Mouse (Mus musculus) CH12.LX (cell line): ENCODE measurements around the gene Crybg2. TPM values are rescaled to one million over a fixed set of nuclear protein-coding genes. Genes with fewer than 3 reads are reported as not detected.

Experiments used
- DNase-seq: peaks from one replicate; pipeline ENCODE4 v3.0.0-alpha.2; 2013; ENCODE audit errors: extremely low read depth
- H3K27ac ChIP-seq: 2 replicates; pipeline ENCODE4 v1.5.1; 2012; ENCODE audit warnings: low read depth, mild to moderate bottlenecking, control low read depth, moderate library complexity; ENCODE audit not compliant: insufficient read depth
- H3K27me3 ChIP-seq: replicated peaks from 2 replicates; pipeline ENCODE3; 2012; ENCODE audit warnings: inconsistent platforms
- H3K36me3 ChIP-seq, 2 experiments: replicated peaks in 1 of 2; 2 replicates each; pipeline versions ENCODE3 to v1.6.1; 2012; ENCODE audit warnings: inconsistent platforms in 1 of 2, low read length in 1 of 2, mild to moderate bottlenecking in 1 of 2, mixed read lengths in 1 of 2, moderate library complexity in 1 of 2; ENCODE audit not compliant: control insufficient read depth in 1 of 2, insufficient read depth in 1 of 2
- H3K4me1 ChIP-seq, 2 experiments: 2 replicates each; pipeline ENCODE4 v1.6.1; 2012; ENCODE audit warnings: inconsistent platforms in 1 of 2, moderate library complexity in 1 of 2; ENCODE audit not compliant: insufficient read depth in 2 of 2, control insufficient read depth in 1 of 2
- H3K4me2 ChIP-seq: 2 replicates; pipeline ENCODE4 v1.6.1; 2012; ENCODE audit warnings: low read depth, mild to moderate bottlenecking, control low read depth; ENCODE audit not compliant: poor library complexity, insufficient read depth, severe bottlenecking
- H3K4me3 ChIP-seq, 3 experiments: fragments of 150-350 bp in 1 of 3; sonication (generic) in 1 of 3; replicated peaks in 1 of 3; 2 replicates each; pipeline versions ENCODE3 to v1.5.1; 2011 to 2012; ENCODE audit warnings: low read depth in 2 of 3, low read length in 2 of 3, mild to moderate bottlenecking in 2 of 3, moderate library complexity in 2 of 3, control low read depth in 1 of 3, improper control_type of control experiment in 1 of 3, inconsistent platforms in 1 of 3, mixed read lengths in 1 of 3; ENCODE audit not compliant: poor library complexity in 1 of 3
- H3K79me2 ChIP-seq: replicated peaks from 2 replicates; pipeline ENCODE4 v1.6.1; 2012; ENCODE audit warnings: mild to moderate bottlenecking, moderate library complexity; ENCODE audit not compliant: control insufficient read depth, poor library complexity, insufficient read depth, severe bottlenecking; ENCODE audit errors: extremely low read depth
- H3K9ac ChIP-seq: 2 replicates; pipeline ENCODE4 v1.6.1; 2012; ENCODE audit warnings: low read depth, mild to moderate bottlenecking, control low read depth, moderate library complexity; ENCODE audit not compliant: insufficient read depth
- H3K9me3 ChIP-seq: replicated peaks from 2 replicates; pipeline ENCODE3; 2012; ENCODE audit warnings: low read length, inconsistent platforms, mixed read lengths
- CHD1 ChIP-seq: IDR thresholded peaks from 2 replicates; pipeline ENCODE4 v1.6.1; 2012; ENCODE audit warnings: low read depth, low read length, improper control_type of control experiment, inconsistent platforms
- CTCF ChIP-seq, 2 experiments: IDR thresholded peaks in 1 of 2; conservative IDR thresholded peaks in 1 of 2; 2 replicates each; pipeline ENCODE4 v1.5.1; 2011 to 2012; ENCODE audit warnings: low read depth in 2 of 2, low read length in 2 of 2, improper control_type of control experiment in 1 of 2, inconsistent platforms in 1 of 2, mild to moderate bottlenecking in 1 of 2, moderate library complexity in 1 of 2
- E2F4 ChIP-seq: IDR thresholded peaks from 2 replicates; pipeline ENCODE4 v1.6.1; 2011; ENCODE audit warnings: low read depth, low read length, improper control_type of control experiment; ENCODE audit not compliant: insufficient replicate concordance
- ELF1 ChIP-seq: IDR thresholded peaks from 2 replicates; pipeline ENCODE4 v1.6.1; 2014; ENCODE audit warnings: low read depth, mild to moderate bottlenecking, inconsistent platforms, low read length, improper control_type of control experiment
- EP300 ChIP-seq: IDR thresholded peaks from 2 replicates; pipeline ENCODE4 v1.6.1; 2011; ENCODE audit warnings: low read length, improper control_type of control experiment
- JUND ChIP-seq: conservative IDR thresholded peaks from 2 replicates; pipeline ENCODE4 v1.6.1; 2011; ENCODE audit warnings: low read depth, low read length, improper control_type of control experiment
- MAZ ChIP-seq: IDR thresholded peaks from 2 replicates; pipeline ENCODE4 v1.6.1; 2012; ENCODE audit warnings: low read depth, mild to moderate bottlenecking, inconsistent platforms, low read length, improper control_type of control experiment, moderate library complexity
- MEF2A ChIP-seq: IDR thresholded peaks from 2 replicates; pipeline ENCODE4 v1.6.1; 2014; ENCODE audit warnings: low read depth, mild to moderate bottlenecking, inconsistent platforms, low read length, improper control_type of control experiment, borderline replicate concordance
- PAX5 ChIP-seq: IDR thresholded peaks from 2 replicates; pipeline ENCODE4 v1.6.1; 2012; ENCODE audit warnings: low read length, inconsistent platforms, mixed read lengths
- RAD21 ChIP-seq: IDR thresholded peaks from 2 replicates; pipeline ENCODE4 v1.6.1; 2011; ENCODE audit warnings: low read depth, mild to moderate bottlenecking, low read length, improper control_type of control experiment, moderate library complexity
- SMC3 ChIP-seq: IDR thresholded peaks from 2 replicates; pipeline ENCODE4 v1.6.1; 2011; ENCODE audit warnings: low read depth, low read length, improper control_type of control experiment
- TCF12 ChIP-seq: IDR thresholded peaks from 2 replicates; pipeline ENCODE4 v1.6.1; 2014; ENCODE audit warnings: low read depth, mild to moderate bottlenecking, inconsistent platforms, low read length, improper control_type of control experiment
- UBTF ChIP-seq: IDR thresholded peaks from 2 replicates; pipeline ENCODE4 v1.6.1; 2012; ENCODE audit warnings: low read depth, mild to moderate bottlenecking, inconsistent platforms, low read length, improper control_type of control experiment, moderate library complexity
- USF2 ChIP-seq: conservative IDR thresholded peaks from 2 replicates; pipeline ENCODE4 v1.6.1; 2011; ENCODE audit warnings: low read depth, low read length, improper control_type of control experiment
- ZC3H11A ChIP-seq: IDR thresholded peaks from 2 replicates; pipeline ENCODE4 v1.6.1; 2012; ENCODE audit warnings: low read depth, mild to moderate bottlenecking, inconsistent platforms, low read length, improper control_type of control experiment
- ZKSCAN1 ChIP-seq: IDR thresholded peaks from 2 replicates; pipeline ENCODE4 v1.6.1; 2012; ENCODE audit warnings: low read depth, inconsistent platforms, low read length, improper control_type of control experiment, borderline replicate concordance
- ZMIZ1 ChIP-seq: IDR thresholded peaks from 2 replicates; pipeline ENCODE4 v1.6.1; 2012; ENCODE audit warnings: low read depth, mild to moderate bottlenecking, inconsistent platforms, low read length, improper control_type of control experiment
- ZNF384 ChIP-seq: IDR thresholded peaks from 2 replicates; pipeline ENCODE4 v1.6.1; 2012; ENCODE audit warnings: low read depth, low read length, improper control_type of control experiment, inconsistent platforms
- dilution Hi-C: fragments of 300-500 bp; cut with MboI; formaldehyde crosslinking; loops from 2 replicates; pipeline ENCODE4 v1.14.3; 2020; ENCODE audit warnings: low sequenced_read_pairs; ENCODE audit not compliant: extremely low pct_unique_long_range_greater_than_20kb, extremely low pct_ligation_motif_present
- in situ Hi-C: fragments of 300-500 bp; cut with MboI; formaldehyde crosslinking; loops from 3 replicates; pipeline ENCODE4 v1.14.3; 2019; ENCODE audit warnings: low sequenced_read_pairs, low pct_ligation_motif_present, low pct_unique_long_range_greater_than_20kb, mixed read lengths
- polyA plus RNA-seq: library from polyadenylated mRNA; unstranded; fragments of >175 nt; gene quantifications from 2 replicates; pipeline ENCODE4 v1.2.1, GENCODE M21; 2012; ENCODE audit warnings: low read depth; ENCODE audit not compliant: insufficient read length
- total RNA-seq, 2 experiments: library from RNA; depleted of rRNA; stranded (reverse); fragments of 300-350 nt in 1 of 2; fragments of >200 nt in 1 of 2; gene quantifications; 2 replicates each; pipeline ENCODE4 v1.2.3; 2012 to 2014

Crybg2 gene
- total and polyA plus RNA-seq, 3 experiments, result 3.6 to 15.6 (median 9.2) TPM

DNA sequence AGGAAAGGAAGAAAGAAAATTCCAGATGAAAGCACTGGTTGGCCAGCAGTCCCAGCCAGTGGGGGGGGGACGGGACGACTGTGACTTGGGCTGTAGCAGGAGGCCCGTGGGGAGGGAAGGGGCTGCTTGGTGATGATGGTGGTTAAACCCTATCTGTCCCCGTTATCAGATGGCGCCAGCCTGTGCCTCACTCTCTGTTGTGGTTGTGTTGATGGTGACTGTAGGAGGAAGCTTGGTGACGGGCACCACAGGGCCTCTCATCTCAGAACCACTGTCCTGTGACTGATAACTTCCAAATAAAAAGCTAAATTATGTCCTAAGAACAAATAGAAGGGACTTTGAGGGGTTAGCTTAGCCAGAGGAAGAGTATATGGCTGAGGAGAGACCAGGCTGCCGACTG is 45.5 kb downstream of the Crybg2 start:
- H3K4me2 ChIP-seq, result no peak overlapping the region
- H3K36me3 ChIP-seq, result peaks cover 14 to 43% of the 10 kb centered on the region in 2 experiments
- DNase-seq, result no peak
- peaks cover 23 to 70% of the 10 kb centered on the region in 2 experiments for H3K4me1 ChIP-seq
- no peak overlapping the region for H3K27ac ChIP-seq
- in situ Hi-C loops, result no loop called here
- no peaks in the 10 kb centered on the region for H3K27me3 ChIP-seq
- TF ChIP-seq ELF1 (no peak), ZC3H11A (no peak), USF2 (no peak), SMC3 (no peak), TCF12 (no peak), CTCF (conservative IDR thresholded peaks at IDR 0.05 in 1 of 2, IDR thresholded peaks at IDR 0.05 in 1 of 2; ENCODE audit: low read depth in 2 of 2, low read length in 2 of 2) (no peak), UBTF (no peak), E2F4 (no peak), ZMIZ1 (no peak), MEF2A (no peak)
- no peak overlapping the region for H3K9ac ChIP-seq
- no peaks in the 10 kb centered on the region for H3K79me2 ChIP-seq
- no peaks in the 10 kb centered on the region for H3K9me3 ChIP-seq
- dilution Hi-C loops, result no loop called here
- no peak overlapping the region for H3K4me3 ChIP-seq

DNA sequence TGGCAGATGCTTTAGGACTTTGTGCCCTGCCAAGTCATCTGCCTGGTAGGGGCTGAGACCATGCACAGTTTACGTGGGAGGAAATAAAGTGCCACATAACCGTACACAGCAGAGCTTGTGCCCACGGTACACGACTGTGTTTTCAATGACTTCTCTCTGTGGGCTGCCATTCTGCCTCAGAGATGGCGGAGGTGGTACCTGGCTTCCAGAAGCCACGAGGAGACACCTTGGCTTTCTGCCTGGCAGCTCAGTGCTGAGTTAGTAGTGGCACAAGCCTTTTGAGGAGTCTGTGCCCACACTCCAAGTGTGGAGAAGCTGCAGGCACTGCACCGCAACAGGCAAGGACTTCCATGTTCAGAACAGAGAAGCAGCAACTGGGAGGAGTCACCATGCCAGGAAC is 47.1 kb downstream of the Crybg2 start:
- H3K9me3 ChIP-seq, result no peaks in the 10 kb centered on the region
- no peak overlapping the region for H3K27ac ChIP-seq
- no peak for DNase-seq
- dilution Hi-C loops (no loop called here), in situ Hi-C loops (no loop called here)
- no peaks in the 10 kb centered on the region for H3K79me2 ChIP-seq
- H3K4me1 ChIP-seq, result peaks cover 19 to 64% of the 10 kb centered on the region in 2 experiments
- H3K27me3 ChIP-seq, result no peaks in the 10 kb centered on the region
- no peak overlapping the region for H3K4me3 ChIP-seq
- TF ChIP-seq RAD21 (no peak), JUND (no peak), ZMIZ1 (no peak), ZKSCAN1 (no peak)
- H3K9ac ChIP-seq, result no peak overlapping the region
- peaks cover 26 to 59% of the 10 kb centered on the region in 2 experiments for H3K36me3 ChIP-seq
- no peak overlapping the region for H3K4me2 ChIP-seq

DNA sequence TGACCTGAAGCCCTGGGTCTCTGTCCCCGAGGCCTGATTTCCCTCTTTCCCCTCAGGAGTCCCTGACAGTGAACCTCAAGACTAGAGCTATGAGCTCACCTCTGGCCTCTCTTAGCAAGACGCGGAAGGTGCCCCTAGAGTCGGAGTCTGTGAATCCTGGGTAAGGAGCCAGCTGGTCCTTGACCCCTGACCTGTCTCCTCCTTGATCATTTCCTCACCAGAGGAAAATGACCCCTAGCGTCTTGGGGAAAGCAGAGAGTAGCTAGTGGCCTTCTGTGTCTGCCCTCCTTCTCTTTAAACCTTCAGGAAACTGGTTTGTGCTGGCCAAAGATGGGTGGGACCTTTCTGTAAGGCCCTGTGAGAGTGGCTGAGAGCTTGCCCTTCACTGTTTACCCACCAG is 47.6 kb downstream of the Crybg2 start:
- peaks cover 30 to 64% of the 10 kb centered on the region in 2 experiments for H3K36me3 ChIP-seq
- dilution Hi-C loops, result no loop called here
- no peak for DNase-seq
- H3K4me1 ChIP-seq, result peaks cover 19 to 68% of the 10 kb centered on the region in 2 experiments
- no peak overlapping the region for H3K27ac ChIP-seq
- no peak overlapping the region for H3K4me2 ChIP-seq
- H3K9ac ChIP-seq, result no peak overlapping the region
- H3K9me3 ChIP-seq, result no peaks in the 10 kb centered on the region
- no peaks in the 10 kb centered on the region for H3K79me2 ChIP-seq
- no peak overlapping the region for H3K4me3 ChIP-seq
- TF ChIP-seq MAZ (no peak), PAX5 (no peak), ZNF384 (no peak), EP300 (no peak), CHD1 (no peak)
- TF ChIP-seq, all 38 proteins: peak for 0
- H3K27me3 ChIP-seq, result no peaks in the 10 kb centered on the region
- in situ Hi-C loops, result no loop called here
